Mouse (Mus musculus): ENCODE data around the gene Tango6. TPM values are rescaled to one million over a fixed set of nuclear protein-coding genes. Genes with fewer than 3 reads are reported as not detected.

The Tango6 gene
- total and polyA plus RNA-seq, 3 experiments, result 4.8 to 10.9 (median 7.9) TPM

- DNase-seq, result no peak
These were observed 17.3 kb downstream of the Tango6 start for GRCm38 (mm10) chr8:106700131-106700530.

GRCm38 (mm10) chr8:106701360-106701759, 18.5 kb downstream of the Tango6 start:
- DNase-seq, result no peak

GRCm38 (mm10) chr8:106704199-106704900, 21.5 kb downstream of the Tango6 start:
- DNase-seq, result no peak

DNA sequence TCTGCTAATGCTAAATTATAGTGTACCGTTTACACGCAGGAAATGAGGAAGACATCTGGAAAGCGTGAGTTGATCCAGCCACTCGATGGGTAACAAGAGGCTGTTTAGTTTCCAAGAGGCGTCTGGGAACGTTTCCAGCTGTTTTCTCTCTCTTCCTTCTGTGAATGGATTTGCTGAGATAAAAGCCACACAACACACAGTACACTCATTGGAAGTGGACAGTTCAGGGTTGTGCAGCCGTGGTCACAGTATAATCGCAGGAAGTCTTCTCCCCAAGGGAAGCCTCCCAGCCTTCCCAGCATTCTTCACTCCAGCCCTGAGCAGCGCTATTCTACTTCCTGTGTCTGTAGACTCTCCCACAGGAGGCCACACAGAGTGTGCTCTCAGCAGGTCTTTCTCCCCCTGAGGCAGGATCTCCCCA, 22.0 kb downstream of the Tango6 start:
- peak; percentile 41 for DNase-seq

- DNase-seq, result no peak
These were observed 23.3 kb downstream of the Tango6 start for GRCm38 (mm10) chr8:106706194-106706593.

DNA sequence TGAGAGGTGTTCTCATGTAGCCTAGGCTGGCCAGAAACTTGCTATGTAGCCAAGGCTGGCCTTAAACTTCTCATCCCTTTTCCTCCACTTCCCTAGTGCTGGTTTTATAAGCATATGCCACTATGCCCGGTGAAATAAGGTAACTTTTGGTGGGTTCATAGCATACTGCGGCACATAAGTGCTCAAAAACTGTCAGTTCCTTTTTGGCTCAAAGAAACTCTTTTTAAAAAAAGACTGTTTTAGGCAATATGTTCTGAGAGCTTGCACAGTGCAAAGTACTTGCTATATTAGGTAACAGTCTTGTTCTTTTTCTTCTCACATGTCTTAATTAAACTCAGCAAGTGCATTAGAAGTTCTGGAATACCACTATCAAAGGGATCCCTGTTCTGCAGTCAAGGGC, 27.1 kb downstream of the Tango6 start:
- no peak for DNase-seq

DNA sequence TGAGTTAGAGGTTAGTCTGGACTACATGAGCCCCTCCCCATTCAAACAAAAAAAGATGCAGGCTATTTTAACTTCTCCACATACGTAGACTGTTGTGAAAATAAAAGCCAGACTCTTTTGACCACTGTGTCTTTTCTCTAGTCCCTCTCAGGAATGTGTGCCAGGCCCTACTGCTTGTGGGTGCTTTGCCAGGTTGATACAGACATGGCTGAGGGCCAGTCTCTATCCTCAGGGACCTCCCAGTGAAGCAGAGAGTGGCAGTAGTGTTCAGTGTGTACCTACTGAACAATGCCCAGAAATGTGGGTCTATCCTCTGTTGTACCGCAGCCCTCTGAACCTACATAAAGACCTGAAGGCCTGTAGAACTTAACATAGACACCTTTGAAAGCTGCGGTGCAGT, 29.6 kb downstream of the Tango6 start:
- DNase-seq, result no peak

DNA sequence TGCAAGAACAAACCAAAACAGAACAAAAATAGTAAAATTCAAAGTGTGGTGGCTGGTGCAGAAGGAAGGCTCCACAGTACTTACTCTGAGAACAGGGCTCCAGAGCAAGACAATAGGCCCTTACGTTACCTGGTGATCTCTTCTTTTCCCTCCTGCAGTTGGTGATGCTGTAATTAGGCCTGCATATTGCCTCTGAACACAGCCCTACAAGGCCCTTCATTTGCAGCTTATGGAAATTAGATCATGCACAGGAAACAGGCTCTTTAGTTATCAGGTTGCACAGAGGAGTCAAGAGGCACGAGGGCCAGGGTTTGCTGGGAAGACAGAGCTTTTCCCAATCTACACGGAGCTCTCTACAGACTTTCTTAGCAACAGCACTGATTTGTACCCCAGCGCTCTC, 31.4 kb downstream of the Tango6 start:
- DNase-seq, result no peak

DNA sequence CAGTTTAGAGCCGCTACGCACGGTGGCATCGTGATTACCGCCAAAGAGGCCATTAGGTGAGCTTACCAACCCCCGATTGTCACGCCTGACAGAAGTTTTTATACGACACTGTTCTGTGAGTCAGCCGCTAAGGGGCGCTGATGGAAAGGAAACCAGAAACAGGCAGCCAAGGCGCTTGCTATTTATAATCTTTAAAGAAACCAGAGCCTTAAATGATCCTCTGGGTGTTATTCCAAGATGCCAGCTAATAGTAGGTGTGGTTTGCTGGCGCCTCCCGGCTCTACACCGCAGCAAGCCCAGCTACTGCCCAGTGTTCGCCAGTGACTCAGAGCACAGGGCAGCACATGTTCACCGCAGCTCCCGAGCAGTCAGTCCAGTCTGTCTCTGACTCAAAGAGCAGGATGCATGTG, 35.2 kb downstream of the Tango6 start:
- DNase-seq, result peak; percentile 89

GRCm38 (mm10) chr8:106720921-106721320, 38.1 kb downstream of the Tango6 start:
- DNase-seq, result no peak

DNA sequence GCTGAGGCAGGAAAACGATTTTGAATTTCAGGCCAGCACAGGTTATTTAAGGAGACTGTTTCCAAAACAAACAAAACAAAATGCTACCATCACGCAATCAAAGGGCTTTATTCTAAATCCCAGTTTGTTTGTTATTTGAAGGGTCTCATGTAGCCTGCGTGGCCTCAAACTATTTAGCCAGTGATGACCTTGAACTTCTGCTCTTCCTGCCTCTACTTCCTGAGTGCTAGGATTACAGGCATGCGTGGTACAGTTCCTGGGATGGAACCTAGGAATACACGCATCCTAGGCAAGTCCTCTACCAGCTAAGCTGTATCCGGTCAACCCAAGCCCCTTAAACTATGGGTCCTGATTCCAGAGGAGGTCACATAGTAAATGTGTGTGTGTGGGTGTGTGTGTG, 39.6 kb downstream of the Tango6 start:
- peak; percentile 23 for DNase-seq

- no peak for DNase-seq
These were observed 41.1 kb downstream of the Tango6 start for GRCm38 (mm10) chr8:106723921-106724320.

DNA sequence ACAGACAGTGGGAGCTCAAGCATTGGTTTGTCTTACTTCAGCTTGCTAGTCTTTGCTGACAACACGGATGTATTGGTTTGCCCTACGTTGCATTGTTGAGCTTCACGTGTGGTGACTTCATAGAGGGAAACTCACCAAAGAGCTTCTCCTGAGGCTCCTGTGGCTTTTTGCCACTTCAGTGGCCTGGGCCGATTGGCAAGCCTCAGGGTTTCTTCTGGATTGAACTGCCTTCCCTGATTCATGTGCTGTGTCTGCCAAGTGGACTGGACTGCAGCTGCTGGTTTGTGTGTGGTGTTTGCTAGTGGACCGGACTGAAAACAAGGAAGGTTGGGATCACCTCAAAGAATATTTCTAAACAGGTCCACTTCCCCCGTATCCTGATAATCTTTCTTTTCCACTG, 43.7 kb downstream of the Tango6 start:
- DNase-seq, result no peak

- DNase-seq, result no peak
These were observed 44.5 kb downstream of the Tango6 start for GRCm38 (mm10) chr8:106727241-106727835.

GRCm38 (mm10) chr8:106727889-106728288, 45.0 kb downstream of the Tango6 start:
- DNase-seq, result no peak

DNA sequence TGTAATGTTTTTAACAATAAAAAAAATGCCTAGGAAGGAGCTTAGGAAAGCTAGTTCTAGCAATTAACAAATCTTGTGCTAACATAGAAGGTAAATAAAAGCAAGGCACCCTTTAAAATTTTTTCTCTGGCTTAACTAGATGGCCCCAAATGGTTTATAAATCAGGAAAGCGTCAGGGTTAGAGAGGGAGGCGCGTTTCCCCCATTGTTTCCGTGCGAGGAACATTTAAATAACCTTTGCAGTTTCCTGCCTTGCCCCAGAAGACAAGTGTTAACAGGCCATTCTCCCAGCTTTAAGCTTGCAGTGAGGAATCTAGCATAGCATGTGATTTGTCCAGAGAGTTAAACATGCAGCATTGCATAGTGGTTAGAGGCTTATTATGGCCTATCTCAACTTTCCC, 50.1 kb downstream of the Tango6 start:
- no peak for DNase-seq

- no peak for DNase-seq
These were observed 50.8 kb downstream of the Tango6 start for GRCm38 (mm10) chr8:106733703-106734102.

- no peak for DNase-seq
These were observed 51.4 kb downstream of the Tango6 start for GRCm38 (mm10) chr8:106734222-106734621.

DNA sequence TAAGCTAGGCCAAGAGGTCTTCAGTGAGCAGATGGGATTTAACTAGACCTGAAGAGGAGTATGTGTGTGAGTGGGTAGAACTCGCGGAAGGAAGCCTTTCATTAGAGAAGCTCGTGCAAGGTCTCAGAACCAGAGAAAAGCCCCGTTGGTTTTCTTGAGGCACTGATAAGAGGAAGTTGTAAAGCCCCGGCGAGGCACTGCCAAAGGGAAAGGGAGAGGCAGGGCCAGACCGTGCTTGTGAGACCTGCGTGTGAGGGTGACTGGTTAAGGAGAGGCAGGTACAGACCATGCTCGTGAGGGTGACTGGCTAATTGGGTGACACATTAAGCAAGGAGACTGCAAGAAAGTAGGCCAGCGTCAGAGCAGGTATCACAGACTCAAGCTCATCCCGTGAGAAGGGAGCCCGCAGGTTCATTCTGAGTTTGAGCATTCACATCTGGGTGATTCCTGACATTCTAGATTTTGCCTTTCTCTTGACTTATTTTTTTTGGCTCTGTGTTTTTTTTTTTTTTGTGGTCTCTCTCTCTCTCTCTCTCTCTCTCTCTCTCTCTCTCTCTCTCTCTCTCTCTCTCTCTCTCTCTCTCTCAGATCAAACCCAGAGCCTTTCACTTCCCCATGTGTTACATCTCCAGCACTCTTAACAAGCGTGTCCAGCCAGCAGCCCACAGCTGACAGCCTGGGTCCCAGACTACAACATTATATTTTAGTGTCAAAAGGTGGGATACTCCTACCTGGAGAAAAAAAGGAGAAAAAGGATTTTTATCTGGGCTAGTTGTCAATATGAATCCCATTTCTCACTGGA, 54.2 kb downstream of the Tango6 start:
- no peak for DNase-seq

- DNase-seq, result no peak
These were observed 55.0 kb downstream of the Tango6 start for GRCm38 (mm10) chr8:106737846-106738245.

DNA sequence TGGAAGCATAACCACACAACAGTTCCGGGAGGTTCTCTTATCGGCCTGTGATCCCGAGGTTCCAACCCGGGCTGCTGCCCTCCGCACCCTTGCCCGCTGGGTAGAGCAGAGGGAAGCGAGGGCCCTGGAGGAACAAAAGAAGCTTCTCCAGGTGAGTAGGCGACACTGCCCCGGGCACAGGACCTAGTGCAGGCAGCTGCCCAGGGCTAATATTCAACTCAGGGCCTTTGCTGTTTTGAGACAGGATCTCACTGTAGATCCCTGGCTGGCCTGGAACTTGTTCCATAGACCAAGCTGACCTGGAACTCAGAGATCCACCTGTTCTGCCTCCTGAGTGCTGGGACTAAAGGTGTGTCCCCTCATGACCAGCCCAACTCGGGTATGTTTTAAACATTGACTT, 59.5 kb downstream of the Tango6 start:
- no peak for DNase-seq

GRCm38 (mm10) chr8:106743361-106743760, 60.5 kb downstream of the Tango6 start:
- no peak for DNase-seq

DNA sequence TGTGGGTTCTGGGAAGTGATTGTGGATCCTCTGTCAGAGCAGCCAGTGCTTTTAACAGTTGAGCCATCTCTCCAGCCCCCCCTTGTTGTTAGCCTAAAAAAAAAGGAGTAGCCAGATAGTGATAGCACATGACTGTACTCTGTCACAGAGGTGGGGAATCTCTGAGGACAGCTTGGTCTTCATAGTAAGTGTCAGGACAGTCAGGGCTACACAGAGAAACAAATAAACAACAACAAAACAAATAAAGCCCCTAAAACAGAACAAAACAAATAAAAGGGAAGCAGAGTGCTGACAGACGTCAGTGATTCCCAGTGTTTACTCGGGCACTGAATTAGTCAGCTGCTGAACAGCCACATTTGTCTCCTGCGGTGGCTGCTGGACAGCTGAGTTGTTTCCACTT, 70.6 kb downstream of the Tango6 start:
- DNase-seq, result peak; percentile 29

Data from adrenal gland, adult 2 months (tissue).